Mouse (Mus musculus) large intestine, adult 2 months (tissue): ENCODE data around the gene Upk1a. TPM values are rescaled to one million over a fixed set of nuclear protein-coding genes. Genes with fewer than 3 reads are reported as not detected.

Experiments used
- DNase-seq: peaks from one replicate; pipeline ENCODE4 v3.0.0-alpha.2; 2012; ENCODE audit warnings: low read depth, low spot score
- WGBS: fragments of 180-500 bp; shearing (Covaris S2); methylation state at CpG from one replicate; pipeline ENCODE4 v1.1.7; 2018; 5-methylcytosine and 5-hydroxymethylcytosine counted together
- polyA plus RNA-seq: library from polyadenylated mRNA; depleted of rRNA; stranded (reverse); fragments of >200 nt; gene quantifications from 2 replicates; pipeline ENCODE4 v1.2.3, GENCODE M21; 2012; rRNA removed

Upk1a gene
- 6.7 and 8.0 TPM in 2 replicates for polyA plus RNA-seq

DNA sequence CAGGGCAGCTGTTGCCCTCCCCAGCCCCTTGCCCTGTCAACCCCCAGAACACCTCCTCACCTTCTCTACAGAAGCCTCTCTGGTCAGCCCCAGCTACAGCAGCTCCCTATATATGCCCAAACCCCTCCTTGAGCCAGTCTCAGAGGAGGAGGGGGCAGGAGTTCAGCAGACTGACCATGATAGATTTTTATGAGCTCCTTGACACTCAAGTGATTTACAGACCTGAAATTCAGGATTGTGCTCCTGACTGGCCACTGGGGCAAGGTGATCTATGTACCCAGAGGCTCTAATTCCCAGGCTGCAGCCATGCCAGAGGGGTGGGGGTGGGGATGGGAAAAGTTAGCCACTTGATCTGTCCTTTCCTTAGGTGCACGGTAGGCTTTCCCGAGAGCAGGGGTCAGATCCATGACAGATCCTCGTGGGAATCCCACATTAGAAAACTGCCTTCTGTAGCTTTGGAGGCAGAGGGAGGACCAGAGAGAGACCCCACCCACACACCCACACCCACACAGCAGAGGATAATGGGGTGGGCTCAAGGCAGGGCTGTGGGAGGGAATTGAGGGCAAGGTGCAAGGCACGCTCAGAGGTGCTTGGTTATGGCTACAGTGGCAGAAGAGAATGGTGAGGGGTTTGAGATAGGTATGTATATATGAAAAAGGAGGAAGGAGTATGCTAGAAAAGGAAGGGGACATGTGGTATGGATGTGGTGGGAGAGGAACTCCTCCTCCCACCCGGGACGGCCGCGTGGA, at the start of gene Upk1a:
Gene Upk1a (minus strand): TSS at position 194 of the 749 bp plus-strand sequence.
- DNase-seq: no peak
- WGBS: 36% methylated on average over 8 of the region's 8 CpGs

DNA sequence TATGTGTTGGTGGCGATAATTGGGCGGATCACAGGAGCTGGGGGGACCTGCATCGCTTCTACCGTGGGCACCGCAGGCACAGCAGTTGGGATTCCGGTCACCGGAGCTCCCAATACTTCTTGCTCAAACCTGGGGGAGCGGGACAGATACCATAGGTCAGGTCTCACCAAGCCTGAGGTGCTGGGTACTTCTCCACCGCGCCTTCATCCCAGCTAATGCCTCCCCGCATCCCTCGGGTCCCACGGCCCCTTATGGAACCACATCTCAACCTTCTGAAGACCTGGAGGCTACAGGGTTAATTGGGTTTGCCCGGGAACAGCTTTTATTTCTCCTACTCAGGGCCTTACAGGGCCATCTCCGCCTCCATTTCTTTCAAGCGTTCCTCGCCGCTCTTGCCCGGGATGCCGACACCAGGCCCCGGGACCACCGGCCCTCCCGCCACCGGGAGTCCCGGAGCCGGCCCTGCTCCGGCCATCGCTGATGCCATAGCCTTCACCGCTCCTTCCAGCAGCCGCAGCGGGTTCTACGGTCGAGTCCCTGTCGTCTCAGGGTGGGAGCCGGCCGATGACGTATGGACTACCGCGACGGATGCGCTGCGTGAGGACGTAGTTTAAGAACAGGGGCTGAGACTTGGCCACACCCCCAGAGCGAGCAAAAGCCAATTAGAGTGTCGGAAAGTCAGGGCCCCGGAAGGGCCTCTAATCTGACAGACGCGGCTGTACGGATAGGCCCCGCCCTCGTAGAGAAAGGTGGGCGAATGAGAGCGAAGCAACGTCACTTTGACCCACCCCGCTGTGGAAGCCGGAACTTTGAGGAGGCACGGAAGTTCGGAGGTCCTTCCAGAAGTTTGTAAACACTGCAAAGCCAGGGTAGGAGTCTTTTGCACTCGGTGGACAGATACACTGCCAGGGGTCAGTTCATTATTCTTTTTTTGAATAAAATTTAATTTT, 37.2 kb upstream of the Upk1a start, which contains the start of gene Rbm42:
Gene Rbm42 (minus strand): TSS at position 727 of the 950 bp plus-strand sequence.
- 1% methylated on average over 59 of the region's 59 CpGs for WGBS

DNA sequence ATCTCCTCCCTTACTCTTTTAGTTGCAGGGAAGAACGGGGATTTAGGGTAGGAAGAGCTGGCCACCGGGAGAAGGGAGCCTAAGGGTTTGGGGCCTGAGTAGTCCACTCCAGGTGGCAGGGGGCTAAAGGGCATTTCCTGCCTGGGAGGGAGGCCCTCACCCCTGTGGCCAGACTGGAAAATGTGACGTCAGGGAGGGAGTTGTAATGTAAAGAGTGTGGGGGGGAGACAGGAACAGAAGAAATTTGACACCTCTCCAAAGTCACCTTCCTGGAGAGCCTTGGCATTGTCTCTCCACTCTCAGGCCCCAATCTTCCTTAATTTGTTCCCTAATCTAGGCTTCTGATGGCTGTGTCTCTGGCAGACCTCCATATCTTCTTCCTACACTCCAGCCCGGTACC, 26.4 kb upstream of the Upk1a start:
- no peak for DNase-seq
- WGBS: 20% methylated on average over 4 of the region's 4 CpGs

More for the DNA sequence above, 37.2 kb upstream of the Upk1a start, which contains the start of gene Rbm42:
- DNase-seq: peak; percentile 98

DNA sequence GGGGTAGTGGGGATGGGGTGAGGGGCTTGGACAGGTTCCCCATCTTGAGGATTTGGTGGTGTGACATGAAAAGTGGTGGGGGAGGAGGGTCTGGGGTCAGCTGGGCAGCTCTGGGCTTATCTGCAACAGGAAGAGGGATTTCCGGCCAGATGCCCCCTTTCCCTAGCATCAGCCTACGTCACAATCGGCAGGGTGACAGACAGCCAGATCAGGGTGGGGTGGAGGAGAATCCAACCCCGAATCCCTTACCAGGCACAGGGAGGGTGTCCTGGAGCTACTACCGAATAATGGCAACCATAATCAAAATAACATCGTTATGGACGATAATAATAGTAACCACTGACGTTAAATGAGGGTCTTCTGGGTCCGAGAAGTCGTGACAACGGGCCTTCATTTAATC, 23.7 kb upstream of the Upk1a start:
- WGBS: 32% methylated on average over 11 of the region's 11 CpGs
- DNase-seq: no peak

DNA sequence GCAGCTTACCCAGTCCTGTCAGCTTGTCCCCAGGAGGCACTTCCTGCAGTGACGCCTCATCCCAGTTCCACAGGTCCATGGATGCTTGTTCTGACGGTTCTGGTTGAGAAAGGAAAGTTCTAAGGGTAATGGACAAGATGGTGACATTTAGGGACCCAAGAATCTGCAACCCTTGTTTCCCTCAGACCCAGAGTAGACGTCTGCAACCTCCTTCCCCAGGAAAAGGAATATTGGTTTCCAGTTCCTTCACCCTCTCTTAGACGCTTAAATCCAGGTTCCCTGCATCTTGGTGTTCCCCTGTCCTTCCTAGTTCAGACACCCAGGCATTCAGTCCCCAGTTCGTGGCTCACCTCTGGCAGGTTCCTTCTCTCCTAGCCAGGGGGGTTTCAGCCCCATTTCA, 23.1 kb upstream of the Upk1a start, which contains the start of gene Etv2:
Gene Etv2 (minus strand): TSS at position 101 of the 400 bp plus-strand sequence.
- DNase-seq: no peak
- 6% methylated on average over 5 of the region's 5 CpGs for WGBS

DNA sequence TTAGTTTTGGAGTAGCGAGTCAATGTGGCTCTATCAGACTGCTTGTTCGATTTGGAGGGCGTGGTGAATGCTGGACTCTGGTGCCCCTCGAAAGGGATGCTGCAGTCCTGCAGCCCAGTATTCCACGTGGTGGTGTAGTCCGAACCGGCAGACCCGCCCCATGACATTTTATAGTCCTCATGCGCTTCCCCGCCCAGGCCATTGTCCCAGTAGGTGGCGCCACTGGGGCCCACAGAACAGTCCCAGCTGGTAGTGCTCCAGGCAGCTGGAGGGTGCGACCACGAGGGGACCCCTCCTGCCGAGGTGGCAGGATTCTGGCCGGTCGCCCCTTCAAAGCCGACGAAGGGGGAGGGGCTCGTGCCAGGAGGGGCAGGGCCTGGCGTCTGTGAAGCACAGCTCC, 22.0 kb upstream of the Upk1a start:
- WGBS: 4% methylated on average over 20 of the region's 20 CpGs
- no peak for DNase-seq

DNA sequence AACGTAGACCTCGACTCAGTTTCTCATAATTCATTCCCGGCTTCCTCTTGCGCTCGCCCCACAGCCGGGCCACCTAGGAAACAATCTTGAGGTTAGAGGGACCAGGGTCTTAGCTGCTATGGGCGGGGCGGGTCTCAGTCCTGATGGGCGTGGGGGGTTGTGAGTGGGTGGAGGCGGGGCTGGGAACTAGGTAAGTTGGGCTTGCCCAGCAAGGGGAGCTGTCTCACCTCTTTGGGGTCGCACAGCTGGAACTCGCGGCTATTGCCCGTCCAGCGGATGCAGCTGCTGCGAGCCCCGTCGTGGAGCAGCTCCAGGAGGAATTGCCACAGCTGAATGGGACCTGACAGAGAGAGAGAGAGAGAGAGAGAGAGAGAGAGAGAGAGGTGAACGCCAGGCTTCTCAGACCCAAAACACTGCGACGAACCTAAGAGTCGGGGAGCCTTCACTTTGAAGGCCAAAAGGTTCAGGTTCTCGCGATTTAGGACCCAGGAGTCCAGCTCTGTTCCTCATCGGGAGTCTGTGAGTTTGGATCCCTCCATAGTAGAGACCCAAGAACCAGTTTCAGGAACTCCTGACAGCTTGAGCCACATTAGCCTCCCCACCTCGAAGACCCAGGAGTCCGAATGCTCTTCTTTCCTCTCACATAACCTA, 21.2 kb upstream of the Upk1a start:
- DNase-seq: no peak
- WGBS: 5% methylated on average over 27 of the region's 27 CpGs

DNA sequence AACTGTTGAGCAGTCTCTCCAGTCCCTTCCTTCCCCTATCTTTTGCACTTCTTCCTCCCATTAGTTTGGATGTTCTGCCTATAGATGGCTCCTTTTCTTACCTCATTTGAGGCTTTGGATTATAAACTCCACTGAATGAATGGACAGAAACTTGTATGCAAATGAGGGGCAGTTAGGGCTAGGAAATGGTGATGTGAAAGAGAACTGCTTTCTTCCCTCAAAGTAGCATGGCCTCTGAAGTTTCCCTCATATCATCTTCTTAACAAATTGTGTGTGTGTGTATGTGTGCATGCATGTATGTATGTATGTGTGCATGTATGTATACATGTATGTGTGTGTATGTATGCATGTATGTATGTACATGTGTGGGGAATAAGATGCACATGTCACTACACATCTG, 16.4 kb upstream of the Upk1a start:
- DNase-seq: no peak

DNA sequence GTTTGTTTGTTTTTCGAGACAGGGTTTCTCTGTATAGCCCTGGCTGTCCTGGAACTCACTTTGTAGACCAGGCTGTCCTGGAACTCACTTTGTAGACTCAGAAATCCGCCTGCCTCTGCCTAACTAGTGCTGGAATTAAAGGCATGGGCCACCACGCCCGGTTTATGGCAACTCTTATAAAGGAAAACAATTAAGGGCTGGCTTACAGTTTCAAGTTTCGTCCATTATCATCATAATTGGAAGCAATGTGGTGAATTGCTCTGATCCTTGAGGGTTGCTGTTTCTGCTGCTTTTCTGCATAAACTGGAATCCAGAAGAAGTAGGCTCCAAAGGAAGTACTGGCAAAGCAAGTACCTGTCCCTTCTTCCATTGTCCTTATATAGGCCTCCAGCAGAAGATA, 14.0 kb upstream of the Upk1a start:
- WGBS: 71% methylated on average over 5 of the region's 5 CpGs
- no peak for DNase-seq

DNA sequence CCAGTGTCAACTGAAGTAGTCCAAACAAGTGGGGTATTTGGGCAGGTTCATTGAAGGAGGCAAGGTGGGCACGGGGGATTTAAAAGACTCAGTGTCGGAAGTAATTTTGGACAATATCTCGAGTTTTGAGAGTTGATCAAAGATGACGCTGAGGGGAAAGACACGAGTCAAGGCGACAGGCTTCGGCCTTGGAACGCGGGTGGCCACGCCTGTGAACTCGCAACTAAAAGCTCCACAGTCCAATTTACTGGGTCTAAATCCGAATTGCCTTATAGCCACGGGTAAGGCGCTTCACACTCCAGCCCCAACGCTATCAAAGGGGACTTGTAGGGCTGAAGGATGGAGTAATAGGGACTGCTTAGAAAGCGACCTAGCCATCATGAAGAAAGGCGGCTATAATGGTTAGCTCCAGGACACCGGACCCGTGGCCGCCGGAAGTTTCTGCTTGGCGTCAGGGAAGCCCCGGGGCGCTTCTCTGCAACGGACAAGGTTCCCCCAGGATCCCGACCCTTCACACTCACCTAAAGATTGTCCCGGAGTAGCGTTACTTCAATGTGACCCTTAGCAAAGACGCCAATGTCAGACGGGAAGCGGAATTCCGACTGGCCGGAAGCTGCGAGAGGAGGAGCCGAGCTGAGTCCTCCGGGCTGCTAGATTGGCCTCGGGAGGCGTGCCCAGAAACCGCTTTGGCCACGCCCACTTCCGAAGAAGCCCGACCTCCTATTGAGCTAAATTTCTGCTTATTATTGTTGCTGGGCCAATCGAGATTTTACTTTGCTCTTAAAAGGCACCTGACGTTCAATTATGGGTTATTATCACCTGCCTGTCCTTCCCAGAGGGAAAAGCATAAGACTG, 13.1 kb upstream of the Upk1a start, which contains the start of gene Cox6b1:
Gene Cox6b1 (minus strand): TSS at position 622 of the 855 bp plus-strand sequence.
- WGBS: under 1% methylated on average over 44 of the region's 44 CpGs
- DNase-seq: no peak

DNA sequence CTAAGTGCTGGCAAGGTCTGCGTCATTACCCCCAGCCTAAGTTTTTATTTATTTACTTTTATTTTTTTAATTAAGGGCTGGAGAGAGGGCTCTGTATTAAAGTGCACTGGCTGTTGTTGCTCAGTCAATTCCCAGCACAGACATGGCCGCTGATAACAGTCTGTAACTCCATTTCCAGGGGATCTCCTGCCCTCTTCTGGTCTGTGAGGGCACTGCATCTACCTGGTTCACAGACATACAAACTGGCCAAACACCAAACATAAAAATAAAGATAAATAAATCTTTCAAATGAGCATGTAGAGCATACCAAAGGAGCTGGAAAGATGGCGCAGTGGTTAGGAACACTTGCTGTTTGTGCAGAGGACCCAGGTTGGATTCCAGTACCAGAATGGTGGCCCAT, 6.6 kb upstream of the Upk1a start:
- no peak for DNase-seq
- WGBS: 89% methylated on average over 3 of the region's 3 CpGs

DNA sequence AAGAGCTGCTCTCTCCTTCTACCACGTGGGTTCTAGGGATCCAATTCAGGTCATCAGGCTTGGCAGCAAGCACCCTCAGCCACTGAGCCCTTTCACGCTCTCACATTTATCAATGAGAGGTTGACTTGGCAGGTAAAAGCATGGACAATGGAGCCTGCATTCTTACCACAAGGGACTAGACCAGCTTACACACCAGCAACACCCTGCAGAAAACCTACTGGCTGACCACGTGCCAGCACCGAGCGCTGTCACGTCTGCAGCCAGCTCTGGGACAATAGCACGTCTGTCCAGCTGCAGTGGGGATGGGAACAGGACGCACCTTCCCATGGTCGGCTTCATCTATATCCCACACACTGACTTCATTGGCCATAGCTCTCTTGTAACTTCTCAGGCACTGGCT, 6.0 kb upstream of the Upk1a start:
- no peak for DNase-seq
- 93% methylated on average over 9 of the region's 9 CpGs for WGBS

DNA sequence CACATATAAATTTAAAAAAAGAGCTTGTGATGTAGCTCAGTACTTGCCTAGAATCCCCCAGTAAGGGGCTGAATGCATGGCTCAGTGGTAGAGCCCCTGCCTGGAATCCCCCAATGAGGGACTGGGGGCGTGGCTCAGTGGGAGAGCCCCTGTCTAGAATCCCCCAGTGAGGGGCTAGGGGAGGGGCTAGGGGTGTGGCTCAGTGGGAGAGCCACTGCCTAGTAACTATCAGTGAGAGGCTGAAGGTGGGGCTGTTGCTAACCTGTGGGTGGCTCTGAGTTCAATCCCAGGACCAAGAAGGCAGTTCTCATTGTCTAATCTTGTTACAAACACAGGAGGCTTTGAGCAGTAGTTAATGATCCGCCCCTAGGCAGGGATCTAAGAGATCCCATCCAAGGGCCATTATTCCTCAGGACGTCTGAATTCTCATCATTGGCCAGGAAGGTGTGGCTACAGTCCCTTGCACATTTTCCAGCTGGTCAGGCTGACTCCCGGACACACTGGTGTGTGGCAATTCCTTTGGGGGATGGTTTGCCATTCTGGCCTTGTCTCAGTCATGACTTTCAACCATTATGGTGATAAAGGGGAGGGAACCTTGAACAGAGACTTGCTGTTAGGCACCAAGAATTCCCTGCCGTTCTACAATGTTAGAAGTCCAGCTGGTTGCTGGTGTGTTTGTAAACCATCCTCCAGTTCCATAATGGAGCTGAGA, 2.6 kb upstream of the Upk1a start:
- DNase-seq: no peak
- WGBS: 50% methylated on average over 5 of the region's 5 CpGs

DNA sequence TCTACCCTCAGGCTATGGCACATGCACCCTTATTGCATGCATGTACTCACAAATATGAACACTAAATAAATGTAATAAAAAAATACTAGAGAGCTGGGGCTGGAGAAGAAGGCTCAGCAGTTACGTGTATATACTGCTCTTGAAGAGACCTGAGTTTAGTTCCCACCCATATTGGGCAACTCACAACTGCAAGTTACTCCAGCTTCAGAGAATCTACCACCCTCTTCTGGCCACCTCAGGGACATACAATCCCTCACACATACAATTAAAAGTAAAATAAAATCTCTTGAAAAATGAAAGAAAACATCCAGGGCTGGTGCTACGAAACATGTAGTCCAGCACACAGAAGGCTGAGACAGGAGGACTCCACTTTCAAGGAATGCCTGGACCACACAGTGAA, 1.8 kb upstream of the Upk1a start:
- WGBS: 51% methylated on average over 2 of the region's 2 CpGs
- DNase-seq: no peak

DNA sequence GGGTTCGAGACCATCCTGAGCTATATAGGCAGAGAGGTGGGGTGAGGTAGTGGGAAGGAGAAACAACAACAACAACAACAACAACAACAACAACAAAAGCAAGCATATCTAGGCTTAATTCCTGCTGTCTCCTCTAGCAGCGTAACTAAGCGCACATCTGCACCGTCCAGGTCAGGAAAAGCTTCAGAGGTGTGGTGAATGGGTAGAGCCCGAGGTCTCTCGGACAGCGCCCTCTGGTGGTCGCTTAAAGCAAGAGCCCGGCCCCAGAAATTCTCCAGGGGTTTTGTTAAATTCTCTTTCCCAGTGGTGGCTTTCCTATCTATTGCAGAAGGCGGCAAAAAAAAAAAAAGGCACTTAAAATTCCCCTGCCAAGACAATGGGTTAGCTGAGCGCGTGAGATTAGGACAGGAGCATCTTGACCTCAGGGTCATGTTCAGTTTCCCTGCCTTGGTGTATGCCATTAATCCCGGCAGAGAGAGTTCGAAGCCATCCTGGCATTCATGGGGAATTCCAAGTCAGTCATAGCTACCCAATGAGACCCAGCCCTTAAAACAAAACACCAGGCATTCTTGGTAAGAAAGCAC, 974 bp upstream of the Upk1a start:
- 13% methylated on average over 14 of the region's 14 CpGs for WGBS
- no peak for DNase-seq

DNA sequence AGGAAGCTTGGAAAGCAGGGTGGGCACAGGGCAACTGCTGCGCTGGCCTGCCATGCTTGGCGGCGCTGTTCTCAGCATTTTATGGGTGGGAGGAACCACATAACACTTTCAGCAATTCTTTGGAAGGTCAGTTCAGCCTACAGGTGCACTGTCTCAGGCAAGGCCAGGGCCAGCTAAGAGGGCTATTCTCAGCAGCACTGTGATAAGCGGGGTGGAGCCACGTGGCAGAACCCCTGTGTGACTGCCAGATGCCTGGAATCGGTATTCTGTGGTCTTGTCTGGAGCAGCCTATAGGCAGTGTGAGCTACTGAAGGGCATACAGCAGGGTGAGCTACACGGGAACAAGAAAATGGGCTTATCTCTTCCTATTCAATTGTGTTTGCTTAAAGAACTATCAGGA, 2.6 kb downstream of the Upk1a start:
- 38% methylated on average over 7 of the region's 7 CpGs for WGBS
- no peak for DNase-seq

DNA sequence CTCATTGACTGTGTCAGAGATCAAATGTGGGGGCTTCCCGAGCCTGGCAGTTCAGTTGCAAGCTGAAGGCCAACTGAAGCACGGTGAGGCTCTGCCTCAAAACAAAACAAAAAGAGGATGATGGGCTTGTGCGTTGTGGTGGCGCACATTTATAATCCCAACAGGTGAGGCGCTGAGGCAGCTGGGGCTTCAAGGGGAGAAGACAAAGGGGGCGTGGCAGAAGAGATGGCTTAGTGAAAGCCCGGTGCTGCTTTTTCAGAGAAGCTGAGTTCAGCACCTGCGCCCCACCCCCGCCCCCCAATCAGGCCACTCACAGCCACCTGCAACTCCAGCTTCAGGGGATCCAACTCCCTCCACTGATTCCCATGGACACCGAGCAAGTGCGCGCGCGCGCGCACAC, 4.2 kb downstream of the Upk1a start:
- WGBS: 57% methylated on average over 16 of the region's 16 CpGs
- no peak for DNase-seq

DNA sequence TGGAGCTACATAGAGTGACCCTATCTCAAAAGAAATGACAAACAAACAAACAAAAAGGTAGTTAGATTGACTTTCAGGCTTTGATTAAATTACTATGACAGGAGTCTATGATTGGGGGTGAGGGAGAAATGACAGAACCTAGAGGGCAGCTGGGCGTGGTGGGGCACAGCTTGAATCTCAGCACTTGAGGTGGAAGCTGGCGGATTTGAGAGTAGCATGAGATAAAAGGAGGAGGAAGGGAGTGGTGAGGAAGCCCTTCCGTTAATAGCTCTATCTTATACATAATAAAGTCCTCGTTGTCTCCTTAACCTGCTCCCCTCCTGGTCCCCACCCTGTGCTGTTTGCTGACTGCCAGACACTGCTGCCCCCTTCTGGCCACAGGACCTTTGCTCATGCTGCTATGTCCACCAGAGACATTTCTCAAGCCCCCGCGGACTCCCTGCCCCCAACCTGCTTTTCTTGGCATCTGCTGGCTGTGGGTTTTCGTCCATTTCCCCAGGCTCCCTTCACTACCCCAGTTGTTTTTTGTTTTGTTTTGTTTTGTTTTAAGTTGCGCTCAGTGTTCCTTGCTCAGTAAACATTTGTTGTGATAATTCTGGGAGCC, 4.8 kb downstream of the Upk1a start:
- 20% methylated on average over 8 of the region's 8 CpGs for whole genome bisulfite sequencing
- DNase-seq: no peak
